ENCODE assay signal across 8 mouse cellular contexts in the genomic region with DNA sequence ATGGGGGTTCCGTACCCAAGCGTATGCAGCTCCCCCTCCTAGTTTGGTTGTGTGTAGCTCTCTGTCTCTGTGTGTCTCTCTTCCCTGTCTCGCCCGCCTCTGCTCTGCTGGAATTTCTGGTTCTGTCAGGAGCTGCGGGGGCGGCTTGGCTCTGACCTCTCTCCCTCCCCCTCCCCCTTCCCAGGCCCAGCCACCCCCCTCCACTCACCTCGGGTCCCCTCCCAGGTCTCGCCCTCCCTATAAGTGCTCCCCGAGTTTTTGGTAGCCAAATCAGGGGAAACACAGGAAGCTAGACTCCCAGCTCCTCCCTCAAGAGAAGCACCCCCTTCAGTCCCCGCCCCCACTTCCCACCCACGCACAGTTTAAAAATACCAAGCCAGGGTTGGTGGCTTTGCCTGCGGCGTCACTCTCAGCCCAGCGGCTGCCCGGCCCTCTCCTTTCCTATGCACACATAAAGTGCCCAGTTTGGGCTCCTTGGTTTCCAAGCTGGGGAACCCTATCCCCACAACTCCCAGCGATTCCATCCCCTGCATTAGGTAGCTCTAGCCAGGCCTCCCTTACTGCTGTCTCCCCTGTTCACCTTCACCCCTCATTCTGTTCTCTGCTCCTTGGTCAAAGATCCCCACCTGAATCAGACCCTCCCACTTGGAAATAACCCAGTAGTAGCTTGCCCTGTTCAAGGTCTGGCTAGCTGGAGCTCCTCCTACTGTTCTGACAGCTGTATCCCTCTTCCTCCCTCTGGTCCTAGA. TPM values are rescaled to one million over a fixed set of nuclear protein-coding genes. Genes with fewer than 3 reads are reported as not detected.
DNase-seq lines count a peak whose midpoint lies in the region; ATAC-seq lines count a peak whose summit lies in the region.

No protein-coding gene starts in this region.

- no peaks in the 10 kb centered on the region for H3K9me3 ChIP-seq in forebrain, embryonic 14.5 days (replicated peaks; ENCODE audit: control insufficient read depth, low read length)
- no peaks in the 10 kb centered on the region for H3K9me3 ChIP-seq in hindbrain, embryonic 12.5 days (replicated peaks)
- no peaks in the 10 kb centered on the region for H3K9me3 ChIP-seq in limb, embryonic 12.5 days
- no peaks in the 10 kb centered on the region for H3K9me3 ChIP-seq in midbrain, embryonic 12.5 days

- DNase-seq in layer of hippocampus, adult 9-11 months, result peak; percentile 61
- DNase-seq in layer of hippocampus, adult 11-12 months (ENCODE audit: low spot score), result no peak
- DNase-seq in brain, adult 2 months (ENCODE audit: low read depth, low spot score), result peak; percentile 94
- no peak for DNase-seq in forebrain, embryonic 14.5 days (ENCODE audit: low spot score)
- DNase-seq in spleen, postnatal 36 days (ENCODE audit: low spot score in 2 of 2), result peak; percentile 68 to 74

- ATAC-seq in forebrain, embryonic 14.5 days, result no peak
- no peak for ATAC-seq in hindbrain, embryonic 12.5 days (ENCODE audit: low FRiP score)
- ATAC-seq in limb, embryonic 12.5 days (ENCODE audit: insufficient number of reproducible peaks, insufficient read depth, low FRiP score, low TSS enrichment, low read depth), result no peak
- ATAC-seq in midbrain, embryonic 12.5 days (ENCODE audit: low FRiP score, low read depth), result 0 out of 2 replicates have a peak, but pooled peaks have one; percentile 1

- peaks cover 51% of the 10 kb centered on the region for H3K27me3 ChIP-seq in forebrain, embryonic 14.5 days (replicated peaks; ENCODE audit: control insufficient read depth, insufficient read depth, low read length)
- peaks cover 81% of the 10 kb centered on the region for H3K27me3 ChIP-seq in hindbrain, embryonic 12.5 days
- no peaks in the 10 kb centered on the region for H3K27me3 ChIP-seq in limb, embryonic 12.5 days
- H3K27me3 ChIP-seq in midbrain, embryonic 12.5 days, result peaks cover 90% of the 10 kb centered on the region

- peaks cover 12% of the 10 kb centered on the region for H3K4me1 ChIP-seq in forebrain, embryonic 14.5 days (ENCODE audit: control insufficient read depth, insufficient read depth, low read length)
- H3K4me1 ChIP-seq in hindbrain, embryonic 12.5 days, result peaks cover 52% of the 10 kb centered on the region
- H3K4me1 ChIP-seq in limb, embryonic 12.5 days (replicated peaks), result peaks cover 62% of the 10 kb centered on the region
- peaks cover 43% of the 10 kb centered on the region for H3K4me1 ChIP-seq in midbrain, embryonic 12.5 days

- H3K27ac ChIP-seq in forebrain, embryonic 14.5 days (ENCODE audit: low read depth, low read length), result no peak overlapping the region
- H3K27ac ChIP-seq in hindbrain, embryonic 12.5 days, result 0 out of 2 replicates have a peak overlapping the region, but pooled peaks have one; percentile 13
- peak overlapping the region; percentile 84 for H3K27ac ChIP-seq in limb, embryonic 12.5 days
- H3K27ac ChIP-seq in midbrain, embryonic 12.5 days (replicated peaks), result no peak overlapping the region

- H3K36me3 ChIP-seq in forebrain, embryonic 14.5 days (ENCODE audit: control insufficient read depth, insufficient read depth, low read length), result no peaks in the 10 kb centered on the region
- H3K36me3 ChIP-seq in hindbrain, embryonic 12.5 days, result no peaks in the 10 kb centered on the region
- H3K36me3 ChIP-seq in limb, embryonic 12.5 days, result peaks cover 49% of the 10 kb centered on the region
- no peaks in the 10 kb centered on the region for H3K36me3 ChIP-seq in midbrain, embryonic 12.5 days

- H3K4me3 ChIP-seq in forebrain, embryonic 14.5 days (ENCODE audit: low read depth, low read length), result no peak overlapping the region
- peak overlapping the region; percentile 11; the same call in 1 of the 2 replicates for H3K4me3 ChIP-seq in hindbrain, embryonic 12.5 days
- peak overlapping the region; percentile 22 for H3K4me3 ChIP-seq in limb, embryonic 12.5 days (replicated peaks)
- peak overlapping the region; percentile 14 for H3K4me3 ChIP-seq in midbrain, embryonic 12.5 days

- WGBS in forebrain, embryonic 14.5 days, result 15% methylated on average over 15 of the region's 16 CpGs
- WGBS in hindbrain, embryonic 12.5 days, result 5% methylated on average over 16 of the region's 16 CpGs
- 12% methylated on average over 16 of the region's 16 CpGs for WGBS in limb, embryonic 12.5 days
- 6% methylated on average over 16 of the region's 16 CpGs for WGBS in midbrain, embryonic 12.5 days

- H3K9ac ChIP-seq in forebrain, embryonic 14.5 days (ENCODE audit: low read length), result no peak overlapping the region
- H3K9ac ChIP-seq in hindbrain, embryonic 12.5 days, result 0 out of 2 replicates have a peak overlapping the region, but pooled peaks have one; percentile 20
- peak overlapping the region; percentile 48 for H3K9ac ChIP-seq in limb, embryonic 12.5 days (replicated peaks)
- no peak overlapping the region; the same call in 1 of the 2 replicates for H3K9ac ChIP-seq in midbrain, embryonic 12.5 days (replicated peaks)

- peak overlapping the region; percentile 17; the same call in 1 of the 2 replicates for H3K4me2 ChIP-seq in forebrain, embryonic 14.5 days (ENCODE audit: low read length)
- H3K4me2 ChIP-seq in hindbrain, embryonic 12.5 days (replicated peaks), result peak overlapping the region; percentile 36
- peak overlapping the region; percentile 88 for H3K4me2 ChIP-seq in limb, embryonic 12.5 days
- H3K4me2 ChIP-seq in midbrain, embryonic 12.5 days (replicated peaks), result peak overlapping the region; percentile 31

RNA-seq across cellular contexts. Expression of gene Nemp1, which starts 4.6 kb away (rescaled TPM):
- polyA plus RNA-seq in forebrain, embryonic 14.5 days (2014; fragmentation: Nextera tagmentation; extraction: Ambion mirVana), result 5.8 TPM in 2 replicates
- 7.8 and 8.9 TPM in 2 replicates for polyA plus RNA-seq in hindbrain, embryonic 12.5 days (2016; fragmentation: Nextera tagmentation; extraction: Ambion mirVana)
- polyA plus RNA-seq in limb, embryonic 12.5 days (2016; fragmentation: Nextera tagmentation; extraction: Ambion mirVana), result 12.6 and 13.5 TPM in 2 replicates
- polyA plus RNA-seq in midbrain, embryonic 12.5 days (2016; fragmentation: Nextera tagmentation; extraction: Ambion mirVana), result 10.0 and 10.3 TPM in 2 replicates

RNA-seq across cellular contexts. Expression of gene Nab2, which starts 6.3 kb away (rescaled TPM):
- 1.8 and 1.9 TPM in 2 replicates for polyA plus RNA-seq in forebrain, embryonic 14.5 days (2014; fragmentation: Nextera tagmentation; extraction: Ambion mirVana)
- polyA plus RNA-seq in hindbrain, embryonic 12.5 days (2016; fragmentation: Nextera tagmentation; extraction: Ambion mirVana), result 6.8 and 8.9 TPM in 2 replicates
- polyA plus RNA-seq in limb, embryonic 12.5 days (2016; fragmentation: Nextera tagmentation; extraction: Ambion mirVana), result 15.3 and 19.1 TPM in 2 replicates
- 3.7 and 4.5 TPM in 2 replicates for polyA plus RNA-seq in midbrain, embryonic 12.5 days (2016; fragmentation: Nextera tagmentation; extraction: Ambion mirVana)

RNA-seq across cellular contexts. Expression of gene Stat6, which starts 19.3 kb away (rescaled TPM):
- 3.4 and 3.7 TPM in 2 replicates for polyA plus RNA-seq in forebrain, embryonic 14.5 days (2014; fragmentation: Nextera tagmentation; extraction: Ambion mirVana)
- polyA plus RNA-seq in hindbrain, embryonic 12.5 days (2016; fragmentation: Nextera tagmentation; extraction: Ambion mirVana), result 8.8 and 11.3 TPM in 2 replicates
- 8.7 and 12.1 TPM in 2 replicates for polyA plus RNA-seq in limb, embryonic 12.5 days (2016; fragmentation: Nextera tagmentation; extraction: Ambion mirVana)
- 6.1 and 9.0 TPM in 2 replicates for polyA plus RNA-seq in midbrain, embryonic 12.5 days (2016; fragmentation: Nextera tagmentation; extraction: Ambion mirVana)

RNA-seq across cellular contexts. Expression of gene Lrp1, which starts 41.1 kb away (rescaled TPM):
- 60.2 and 81.2 TPM in 2 replicates for polyA plus RNA-seq in forebrain, embryonic 14.5 days (2014; fragmentation: Nextera tagmentation; extraction: Ambion mirVana)
- 111 and 115 TPM in 2 replicates for polyA plus RNA-seq in hindbrain, embryonic 12.5 days (2016; fragmentation: Nextera tagmentation; extraction: Ambion mirVana)
- 87.6 and 94.7 TPM in 2 replicates for polyA plus RNA-seq in limb, embryonic 12.5 days (2016; fragmentation: Nextera tagmentation; extraction: Ambion mirVana)
- 94.0 and 98.1 TPM in 2 replicates for polyA plus RNA-seq in midbrain, embryonic 12.5 days (2016; fragmentation: Nextera tagmentation; extraction: Ambion mirVana)

RNA-seq across cellular contexts. Expression of gene Myo1a, which starts 42.9 kb away (rescaled TPM):
- polyA plus RNA-seq in forebrain, embryonic 14.5 days (2014; fragmentation: Nextera tagmentation; extraction: Ambion mirVana), result 0.67 and 1.3 TPM in 2 replicates
- 0.33 and 0.67 TPM in 2 replicates for polyA plus RNA-seq in hindbrain, embryonic 12.5 days (2016; fragmentation: Nextera tagmentation; extraction: Ambion mirVana)
- polyA plus RNA-seq in limb, embryonic 12.5 days (2016; fragmentation: Nextera tagmentation; extraction: Ambion mirVana), result 0.33 and 0.59 TPM in 2 replicates
- polyA plus RNA-seq in midbrain, embryonic 12.5 days (2016; fragmentation: Nextera tagmentation; extraction: Ambion mirVana), result 0.47 and 0.71 TPM in 2 replicates

Comparison
In these comparisons a context has a peak if more than half of its experiments do, and no peak if none do; other contexts are left out.
1. DNase-seq: peak in layer of hippocampus, adult 9-11 months (single experiment), brain, adult 2 months (single experiment) and spleen, postnatal 36 days (2 of 2); none in layer of hippocampus, adult 11-12 months (single experiment) and forebrain, embryonic 14.5 days (single experiment).
2. H3K27ac ChIP-seq: peak in hindbrain, embryonic 12.5 days (single experiment) and limb, embryonic 12.5 days (single experiment); none in forebrain, embryonic 14.5 days (single experiment) and midbrain, embryonic 12.5 days (single experiment).
3. H3K4me2 ChIP-seq: peak in every context shown above with its lines; median percentile 88 in limb, embryonic 12.5 days; 36 in hindbrain, embryonic 12.5 days; 31 in midbrain, embryonic 12.5 days; 17 in forebrain, embryonic 14.5 days.
4. H3K9ac ChIP-seq: peak in hindbrain, embryonic 12.5 days (single experiment) and limb, embryonic 12.5 days (single experiment); none in forebrain, embryonic 14.5 days (single experiment) and midbrain, embryonic 12.5 days (single experiment).